ENCODE assay signal across 8 mouse cellular contexts in the genomic region with DNA sequence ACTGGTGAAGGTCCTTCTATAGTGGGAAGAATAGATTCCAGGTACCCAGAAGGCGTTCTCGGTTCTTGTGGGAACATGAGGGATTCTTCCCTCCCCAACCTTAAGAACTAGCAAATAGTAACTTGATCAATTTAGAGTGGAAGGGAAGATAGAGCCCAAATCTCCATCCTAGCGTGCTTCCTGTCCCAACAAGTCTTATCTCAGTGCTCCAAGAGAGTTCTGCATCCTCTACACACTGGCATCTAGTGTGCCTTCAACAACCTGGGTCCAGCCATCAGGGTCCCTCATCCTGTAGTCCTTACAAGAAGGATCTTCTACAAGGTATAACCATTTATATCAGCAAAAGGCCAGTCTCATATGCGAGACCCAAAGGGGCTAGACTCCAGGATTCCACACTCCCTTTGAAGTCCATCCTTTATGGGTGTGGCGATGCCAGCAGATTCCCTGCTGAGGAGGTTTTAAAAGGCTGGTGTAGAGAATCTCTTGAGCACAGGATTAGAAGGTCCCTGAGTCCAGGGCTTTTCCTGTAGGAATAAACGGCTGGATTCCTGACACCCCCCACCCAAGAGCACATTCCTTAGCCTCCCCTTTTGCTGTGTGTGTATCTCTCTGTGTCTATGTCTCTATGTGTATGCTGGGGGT. TPM values are rescaled to one million over a fixed set of nuclear protein-coding genes. Genes with fewer than 3 reads are reported as not detected.
DNase-seq lines count a peak whose midpoint lies in the region; ATAC-seq and TF ChIP-seq lines count a peak whose summit lies in the region.
"Had no signal": no experiment of that assay in that cellular context is flagged by ENCODE, and none has a peak within 500 bp of the region (broad histone marks: within the 10 kb centered on the region; RNA-seq: fewer than 3 reads in every experiment).

No protein-coding gene starts in this region.

- H3K4me2 ChIP-seq in lung, embryonic 16.5 days (ENCODE audit: low read depth, low read length), result peak overlapping the region; percentile 88
- peak overlapping the region; percentile 77 for H3K4me2 ChIP-seq in limb, embryonic 13.5 days (replicated peaks)
- peak overlapping the region; percentile 94 for H3K4me2 ChIP-seq in stomach, embryonic 15.5 days

- H3K36me3 ChIP-seq in lung, embryonic 16.5 days (ENCODE audit: control insufficient read depth, insufficient read depth, low read length), result peaks cover 4% of the 10 kb centered on the region
- H3K36me3 ChIP-seq in limb, embryonic 13.5 days, result peaks cover 18% of the 10 kb centered on the region
- H3K36me3 ChIP-seq in stomach, embryonic 15.5 days, result no peaks in the 10 kb centered on the region

- peak overlapping the region; percentile 63 for H3K4me3 ChIP-seq in lung, embryonic 16.5 days (ENCODE audit: low read length)
- H3K4me3 ChIP-seq in embryonic fibroblast, embryonic 13.5 days (ENCODE audit: insufficient read depth, low read length), result peak overlapping the region; percentile 51
- peak overlapping the region; percentile 63 for H3K4me3 ChIP-seq in limb, embryonic 13.5 days
- peak overlapping the region; percentile 60 for H3K4me3 ChIP-seq in stomach, embryonic 15.5 days (replicated peaks)

- WGBS in lung, embryonic 16.5 days, result 46% methylated on average over 6 of the region's 6 CpGs
- WGBS in limb, embryonic 13.5 days, result 44% methylated on average over 6 of the region's 6 CpGs
- WGBS in stomach, embryonic 15.5 days, result 45% methylated on average over 6 of the region's 6 CpGs

- no peak for TF ChIP-seq CTCF in embryonic fibroblast, embryonic 13.5 days (IDR thresholded peaks at IDR 0.05; ENCODE audit: borderline replicate concordance, insufficient read depth, low read length)

- no peak; the same call in 1 of the 2 replicates for ATAC-seq in lung, embryonic 16.5 days (ENCODE audit: low read depth)
- ATAC-seq in limb, embryonic 13.5 days (ENCODE audit: low FRiP score, low read depth), result no peak
- no peak for ATAC-seq in stomach, embryonic 15.5 days (ENCODE audit: insufficient read depth, low FRiP score, low read depth)
- ATAC-seq in CD4-positive, CD25-positive, alpha-beta regulatory T cell, adult 4 months, result no peak

- H3K4me1 ChIP-seq in lung, embryonic 16.5 days (replicated peaks; ENCODE audit: control insufficient read depth, insufficient read depth, low read length), result peaks cover 28% of the 10 kb centered on the region
- no peaks in the 10 kb centered on the region; the same call in 1 of the 2 replicates for H3K4me1 ChIP-seq in embryonic fibroblast, embryonic 13.5 days (ENCODE audit: control insufficient read depth, insufficient read depth, low read length)
- peaks cover 41% of the 10 kb centered on the region for H3K4me1 ChIP-seq in limb, embryonic 13.5 days
- H3K4me1 ChIP-seq in stomach, embryonic 15.5 days, result peaks cover 27% of the 10 kb centered on the region

- peak overlapping the region; percentile 77 for H3K27ac ChIP-seq in lung, embryonic 16.5 days (ENCODE audit: low read length)
- H3K27ac ChIP-seq in embryonic fibroblast, embryonic 13.5 days (ENCODE audit: insufficient read depth, low read length), result no peak overlapping the region
- peak overlapping the region; percentile 79 for H3K27ac ChIP-seq in limb, embryonic 13.5 days
- H3K27ac ChIP-seq in stomach, embryonic 15.5 days, result peak overlapping the region; percentile 87
- H3K27ac ChIP-seq: macrophage had no signal

- no peak for DNase-seq in lung, postnatal 25 days (ENCODE audit: low spot score)
- DNase-seq in testis, postnatal 10 days (ENCODE audit: low spot score), result no peak

- H3K27me3 ChIP-seq in lung, embryonic 16.5 days (ENCODE audit: control insufficient read depth, insufficient read depth, low read depth, low read length), result no peaks in the 10 kb centered on the region
- H3K27me3 ChIP-seq in limb, embryonic 13.5 days, result no peaks in the 10 kb centered on the region
- no peaks in the 10 kb centered on the region for H3K27me3 ChIP-seq in stomach, embryonic 15.5 days (replicated peaks)

- peak overlapping the region; percentile 77 for H3K9ac ChIP-seq in lung, embryonic 16.5 days (ENCODE audit: low read length)
- H3K9ac ChIP-seq in limb, embryonic 13.5 days, result peak overlapping the region; percentile 71
- H3K9ac ChIP-seq in stomach, embryonic 15.5 days, result peak overlapping the region; percentile 47; the same call in 1 of the 2 replicates

- no peak for TF ChIP-seq POLR2A in embryonic fibroblast, embryonic 13.5 days (IDR thresholded peaks at IDR 0.05; ENCODE audit: low read depth, low read length)

- H3K9me3 ChIP-seq in lung, embryonic 16.5 days (ENCODE audit: control insufficient read depth, low read length), result no peaks in the 10 kb centered on the region
- H3K9me3 ChIP-seq in limb, embryonic 13.5 days, result no peaks in the 10 kb centered on the region
- no peaks in the 10 kb centered on the region for H3K9me3 ChIP-seq in stomach, embryonic 15.5 days

RNA-seq across cellular contexts. Expression of gene Ccdc71, which starts 8.7 kb away (rescaled TPM):
- polyA plus RNA-seq in lung, embryonic 16.5 days (2015; fragmentation: Nextera tagmentation; extraction: Ambion mirVana), result 50.7 and 58.0 TPM in 2 replicates
- polyA plus RNA-seq in embryonic fibroblast, embryonic 13.5 days (2011; ENCODE audit: insufficient read length, low read depth, missing spikeins), result 18.3 and 19.8 TPM in 2 replicates
- 57.7 and 59.7 TPM in 2 replicates for polyA plus RNA-seq in limb, embryonic 13.5 days (2015; fragmentation: Nextera tagmentation; extraction: Ambion mirVana)
- 47.7 and 52.5 TPM in 2 replicates for polyA plus RNA-seq in stomach, embryonic 15.5 days (2015; fragmentation: Nextera tagmentation; extraction: Ambion mirVana)
- 10 to 100 TPM; 29.9 to 39.2 TPM for polyA plus RNA-seq in CD4-positive, CD25-positive, alpha-beta regulatory T cell, adult 4 months (2017; shearing (Covaris generic))

RNA-seq across cellular contexts. Expression of gene Klhdc8b, which starts 9.7 kb away (rescaled TPM):
- polyA plus RNA-seq in lung, embryonic 16.5 days (2015; fragmentation: Nextera tagmentation; extraction: Ambion mirVana), result 76.6 and 89.7 TPM in 2 replicates
- 6.5 and 8.3 TPM in 2 replicates for polyA plus RNA-seq in embryonic fibroblast, embryonic 13.5 days (2011; ENCODE audit: insufficient read length, low read depth, missing spikeins)
- polyA plus RNA-seq in limb, embryonic 13.5 days (2015; fragmentation: Nextera tagmentation; extraction: Ambion mirVana), result 37.8 and 38.9 TPM in 2 replicates
- 65.5 and 67.3 TPM in 2 replicates for polyA plus RNA-seq in stomach, embryonic 15.5 days (2015; fragmentation: Nextera tagmentation; extraction: Ambion mirVana)
- polyA plus RNA-seq in CD4-positive, CD25-positive, alpha-beta regulatory T cell, adult 4 months (2017; shearing (Covaris generic)), result 1 to 10 TPM; 1.6 to 2.2 TPM

RNA-seq across cellular contexts. Expression of gene BC048562, which starts 15.4 kb away (rescaled TPM):
- polyA plus RNA-seq in lung, embryonic 16.5 days (2015; fragmentation: Nextera tagmentation; extraction: Ambion mirVana), result not detected in 2 replicates
- not detected in 2 replicates for polyA plus RNA-seq in embryonic fibroblast, embryonic 13.5 days (2011; ENCODE audit: insufficient read length, low read depth, missing spikeins)
- polyA plus RNA-seq in limb, embryonic 13.5 days (2015; fragmentation: Nextera tagmentation; extraction: Ambion mirVana), result not detected in 2 replicates
- not detected in 2 replicates for polyA plus RNA-seq in stomach, embryonic 15.5 days (2015; fragmentation: Nextera tagmentation; extraction: Ambion mirVana)
- polyA plus RNA-seq in CD4-positive, CD25-positive, alpha-beta regulatory T cell, adult 4 months (2017; shearing (Covaris generic)), result not detected
- polyA plus RNA-seq: macrophage had no signal

RNA-seq across cellular contexts. Expression of gene Ccdc36, which starts 23.4 kb away (rescaled TPM):
- 1.7 and 2.6 TPM in 2 replicates for polyA plus RNA-seq in lung, embryonic 16.5 days (2015; fragmentation: Nextera tagmentation; extraction: Ambion mirVana)
- 0.22 TPM in 1 of 2 replicates, not detected in the other for polyA plus RNA-seq in embryonic fibroblast, embryonic 13.5 days (2011; ENCODE audit: insufficient read length, low read depth, missing spikeins)
- 1.6 and 2.0 TPM in 2 replicates for polyA plus RNA-seq in limb, embryonic 13.5 days (2015; fragmentation: Nextera tagmentation; extraction: Ambion mirVana)
- polyA plus RNA-seq in stomach, embryonic 15.5 days (2015; fragmentation: Nextera tagmentation; extraction: Ambion mirVana), result 1.4 and 1.6 TPM in 2 replicates
- under 1 TPM in 1 of 2 experiments, not detected in 1; 0.11 TPM for polyA plus RNA-seq in CD4-positive, CD25-positive, alpha-beta regulatory T cell, adult 4 months (2017; shearing (Covaris generic))
- polyA plus RNA-seq: macrophage had no signal

RNA-seq across cellular contexts. Expression of gene Lamb2, which starts 27.9 kb away (rescaled TPM):
- 86.0 and 95.5 TPM in 2 replicates for polyA plus RNA-seq in lung, embryonic 16.5 days (2015; fragmentation: Nextera tagmentation; extraction: Ambion mirVana)
- polyA plus RNA-seq in embryonic fibroblast, embryonic 13.5 days (2011; ENCODE audit: insufficient read length, low read depth, missing spikeins), result 118 and 152 TPM in 2 replicates
- polyA plus RNA-seq in limb, embryonic 13.5 days (2015; fragmentation: Nextera tagmentation; extraction: Ambion mirVana), result 47.1 and 62.6 TPM in 2 replicates
- polyA plus RNA-seq in stomach, embryonic 15.5 days (2015; fragmentation: Nextera tagmentation; extraction: Ambion mirVana), result 40.5 and 46.6 TPM in 2 replicates
- under 1 TPM; 0.10 to 0.13 TPM for polyA plus RNA-seq in CD4-positive, CD25-positive, alpha-beta regulatory T cell, adult 4 months (2017; shearing (Covaris generic))
